Mouse (Mus musculus): ENCODE data around the gene Cdt1. TPM values are rescaled to one million over a fixed set of nuclear protein-coding genes. Genes with fewer than 3 reads are reported as not detected.

Gene Cdt1
- total and polyA plus RNA-seq, 2 experiments from 2014 or later: 6.4 to 15.6 TPM

DNA sequence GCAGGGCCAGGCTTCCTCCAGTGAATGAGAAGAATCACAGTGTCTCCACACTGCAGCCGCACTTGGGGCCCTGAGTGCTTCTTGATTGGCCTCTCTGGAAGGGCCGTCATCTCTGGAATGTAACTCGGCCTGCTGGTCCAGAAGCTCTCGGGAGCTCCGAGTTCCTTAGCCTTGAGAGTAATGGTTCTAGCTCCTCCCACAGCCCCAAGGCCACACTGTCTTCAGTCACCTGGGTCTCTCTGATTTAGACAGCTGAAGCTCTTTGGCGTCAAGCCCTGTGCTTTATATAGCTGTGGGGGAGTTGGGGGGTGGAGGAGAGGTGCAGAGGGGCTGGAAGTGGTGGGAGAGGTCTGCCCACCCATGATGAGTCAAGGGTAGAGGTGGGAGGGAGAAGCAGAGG, 30.8 kb upstream of the Cdt1 start:
- Histone ChIP-seq H3K27ac (ENCODE audit: low read depth, low read length) (no peak overlapping the region), H3K36me3 (ENCODE audit: insufficient read depth, low read length) (no peaks in the 10 kb centered on the region), H3K4me2 (ENCODE audit: low read depth, low read length, poor library complexity, severe bottlenecking) (no peak overlapping the region), H3K9ac (replicated peaks; ENCODE audit: low read length, poor library complexity, severe bottlenecking) (no peak overlapping the region), H3K27me3 (ENCODE audit: insufficient read depth, low read length) (no peaks in the 10 kb centered on the region), H3K4me3 (ENCODE audit: low read depth, low read length) (no peak overlapping the region), H3K9me3 (ENCODE audit: low read length) (no peaks in the 10 kb centered on the region), H3K4me1 (ENCODE audit: insufficient read depth, low read length) (no peaks in the 10 kb centered on the region)
- DNase-seq (ENCODE audit: low spot score) (no peak), ATAC-seq (ENCODE audit: low FRiP score) (no peak)
- 75% methylated on average over 6 of the region's 6 CpGs for WGBS
- no peak for TF ChIP-seq CTCF (IDR thresholded peaks at IDR 0.05)

GRCm38 (mm10) chr8:122537812-122538211, 30.0 kb upstream of the Cdt1 start:
- H3K27ac ChIP-seq (ENCODE audit: low read depth, low read length): no peak overlapping the region
- no peak overlapping the region for H3K4me3 ChIP-seq (ENCODE audit: low read depth, low read length)
- H3K27me3 ChIP-seq (ENCODE audit: insufficient read depth, low read length): no peaks in the 10 kb centered on the region
- ATAC-seq (ENCODE audit: low FRiP score) (no peak), DNase-seq (ENCODE audit: low spot score) (no peak)
- no peaks in the 10 kb centered on the region for H3K36me3 ChIP-seq (ENCODE audit: insufficient read depth, low read length)
- no peak for TF ChIP-seq CTCF (IDR thresholded peaks at IDR 0.05)
- no peak overlapping the region for H3K4me2 ChIP-seq (ENCODE audit: low read depth, low read length, poor library complexity, severe bottlenecking)
- H3K9me3 ChIP-seq (ENCODE audit: low read length): no peaks in the 10 kb centered on the region
- 90% methylated on average over 2 of the region's 2 CpGs for WGBS
- H3K9ac ChIP-seq (replicated peaks; ENCODE audit: low read length, poor library complexity, severe bottlenecking): no peak overlapping the region
- no peaks in the 10 kb centered on the region for H3K4me1 ChIP-seq (ENCODE audit: insufficient read depth, low read length)

GRCm38 (mm10) chr8:122538310-122539076, 29.3 kb upstream of the Cdt1 start:
- no peaks in the 10 kb centered on the region for H3K36me3 ChIP-seq (ENCODE audit: insufficient read depth, low read length)
- H3K27me3 ChIP-seq (ENCODE audit: insufficient read depth, low read length): no peaks in the 10 kb centered on the region
- no peak overlapping the region for H3K4me3 ChIP-seq (ENCODE audit: low read depth, low read length)
- TF ChIP-seq CTCF (IDR thresholded peaks at IDR 0.05): no peak
- H3K27ac ChIP-seq (ENCODE audit: low read depth, low read length): no peak overlapping the region
- H3K9ac ChIP-seq (replicated peaks; ENCODE audit: low read length, poor library complexity, severe bottlenecking): no peak overlapping the region
- 91% methylated on average over 9 of the region's 9 CpGs for WGBS
- ATAC-seq (ENCODE audit: low FRiP score): no peak
- H3K4me2 ChIP-seq (ENCODE audit: low read depth, low read length, poor library complexity, severe bottlenecking): no peak overlapping the region
- no peaks in the 10 kb centered on the region for H3K4me1 ChIP-seq (ENCODE audit: insufficient read depth, low read length)
- no peak for DNase-seq (ENCODE audit: low spot score)
- H3K9me3 ChIP-seq (ENCODE audit: low read length): no peaks in the 10 kb centered on the region

DNA sequence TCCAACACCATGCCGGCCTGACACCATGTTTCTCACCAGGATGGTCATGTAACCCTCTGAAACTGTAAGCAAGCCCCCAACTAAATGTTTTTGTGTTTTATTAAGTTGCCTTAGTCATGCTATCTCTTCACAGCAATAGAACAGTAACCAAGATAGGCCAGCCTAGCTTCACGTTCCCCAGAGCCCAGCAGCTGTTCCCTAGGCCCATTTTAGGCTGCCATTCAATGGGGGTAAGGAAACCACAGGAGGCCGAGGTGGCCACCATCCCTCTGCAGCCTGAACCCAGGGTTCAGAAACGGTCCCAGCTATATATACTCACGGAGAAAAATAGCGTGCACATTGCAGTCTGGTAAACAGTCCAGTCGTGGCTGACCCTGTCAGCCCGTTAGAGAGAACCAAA, 23.7 kb upstream of the Cdt1 start:
- Histone ChIP-seq H3K36me3 (ENCODE audit: insufficient read depth, low read length) (no peaks in the 10 kb centered on the region), H3K4me2 (ENCODE audit: low read depth, low read length, poor library complexity, severe bottlenecking) (no peak overlapping the region), H3K27me3 (ENCODE audit: insufficient read depth, low read length) (peaks cover 4% of the 10 kb centered on the region; the same call in 1 of the 2 replicates), H3K4me3 (ENCODE audit: low read depth, low read length) (no peak overlapping the region), H3K9ac (replicated peaks; ENCODE audit: low read length, poor library complexity, severe bottlenecking) (no peak overlapping the region), H3K4me1 (ENCODE audit: insufficient read depth, low read length) (no peaks in the 10 kb centered on the region), H3K9me3 (ENCODE audit: low read length) (no peaks in the 10 kb centered on the region), H3K27ac (ENCODE audit: low read depth, low read length) (no peak overlapping the region)
- no peak for DNase-seq (ENCODE audit: low spot score)
- TF ChIP-seq CTCF (IDR thresholded peaks at IDR 0.05): no peak
- no peak for ATAC-seq (ENCODE audit: low FRiP score)
- 91% methylated on average over 8 of the region's 8 CpGs for WGBS

DNA sequence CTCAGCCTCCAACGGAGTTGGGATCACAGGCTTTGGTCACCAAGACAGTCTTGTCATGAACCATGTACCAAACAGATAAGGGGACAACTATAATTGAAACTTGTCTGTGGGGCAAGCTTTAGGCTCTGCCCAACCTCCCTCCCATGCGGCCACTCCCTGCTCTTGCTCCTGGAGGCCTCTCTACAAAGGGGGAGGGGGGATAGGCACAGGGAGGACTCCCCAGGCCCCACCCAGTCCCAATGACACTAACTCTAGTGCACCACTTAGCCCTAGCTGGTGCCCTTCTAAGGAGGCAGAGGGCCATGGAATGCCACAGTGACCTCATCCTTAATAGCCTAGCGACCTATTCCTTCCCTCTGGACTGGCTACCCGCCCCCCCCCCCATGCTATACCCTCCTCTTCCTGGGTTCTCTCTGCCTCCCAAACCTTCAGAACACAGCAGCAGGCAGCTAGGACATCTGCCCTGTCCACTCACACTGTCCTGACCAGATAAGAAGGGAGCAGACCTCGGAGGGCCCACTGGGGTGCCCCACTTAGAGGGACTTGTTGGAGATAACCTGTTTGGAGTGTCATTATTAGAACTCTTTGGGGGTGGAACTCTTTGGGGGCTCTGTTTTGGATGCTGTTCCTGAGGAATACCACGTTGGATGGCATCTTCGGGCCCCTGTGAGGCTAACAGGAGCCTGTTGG, 21.6 kb upstream of the Cdt1 start:
- TF ChIP-seq CTCF (IDR thresholded peaks at IDR 0.05): no peak
- H3K27me3 ChIP-seq (ENCODE audit: insufficient read depth, low read length): peaks cover 11% of the 10 kb centered on the region; the same call in 1 of the 2 replicates
- H3K4me3 ChIP-seq (ENCODE audit: low read depth, low read length): no peak overlapping the region
- no peak overlapping the region for H3K9ac ChIP-seq (replicated peaks; ENCODE audit: low read length, poor library complexity, severe bottlenecking)
- H3K36me3 ChIP-seq (ENCODE audit: insufficient read depth, low read length): no peaks in the 10 kb centered on the region
- DNase-seq (ENCODE audit: low spot score) (no peak), ATAC-seq (ENCODE audit: low FRiP score) (no peak)
- H3K27ac ChIP-seq (ENCODE audit: low read depth, low read length): no peak overlapping the region
- H3K4me2 ChIP-seq (ENCODE audit: low read depth, low read length, poor library complexity, severe bottlenecking): no peak overlapping the region
- WGBS: 83% methylated on average over 7 of the region's 7 CpGs
- H3K4me1 ChIP-seq (ENCODE audit: insufficient read depth, low read length): no peaks in the 10 kb centered on the region
- no peaks in the 10 kb centered on the region for H3K9me3 ChIP-seq (ENCODE audit: low read length)

GRCm38 (mm10) chr8:122546811-122547453, 20.9 kb upstream of the Cdt1 start:
- ATAC-seq (ENCODE audit: low FRiP score) (no peak), DNase-seq (ENCODE audit: low spot score) (no peak)
- no peak overlapping the region for H3K27ac ChIP-seq (ENCODE audit: low read depth, low read length)
- H3K9me3 ChIP-seq (ENCODE audit: low read length): no peaks in the 10 kb centered on the region
- no peaks in the 10 kb centered on the region for H3K36me3 ChIP-seq (ENCODE audit: insufficient read depth, low read length)
- H3K4me1 ChIP-seq (ENCODE audit: insufficient read depth, low read length): no peaks in the 10 kb centered on the region
- no peak for TF ChIP-seq CTCF (IDR thresholded peaks at IDR 0.05)
- no peak overlapping the region for H3K4me2 ChIP-seq (ENCODE audit: low read depth, low read length, poor library complexity, severe bottlenecking)
- no peak overlapping the region for H3K4me3 ChIP-seq (ENCODE audit: low read depth, low read length)
- 75% methylated on average over 24 of the region's 24 CpGs for WGBS
- peaks cover 18% of the 10 kb centered on the region; the same call in 1 of the 2 replicates for H3K27me3 ChIP-seq (ENCODE audit: insufficient read depth, low read length)
- H3K9ac ChIP-seq (replicated peaks; ENCODE audit: low read length, poor library complexity, severe bottlenecking): no peak overlapping the region
